Mouse (Mus musculus) forebrain, embryonic 16.5 days (tissue): ENCODE measurements around the gene 2510009E07Rik. TPM values are rescaled to one million over a fixed set of nuclear protein-coding genes. Genes with fewer than 3 reads are reported as not detected.

Experiments used
- ATAC-seq: fragments of 200-750 bp; cut with Nextera tagmentation; 2 replicates; pipeline ENCODE4 v1.8.0; 2017; ENCODE audit warnings: mild to moderate bottlenecking, moderate library complexity
- H3K27ac ChIP-seq: fragments of 300-500 bp; sonication (generic); 2 replicates; pipeline ENCODE4 v1.5.1; 2014; ENCODE audit warnings: low read length, control low read depth
- H3K27me3 ChIP-seq: fragments of 300-500 bp; sonication (generic); replicated peaks from 2 replicates; pipeline ENCODE4 v1.6.1; 2014; ENCODE audit warnings: low read length; ENCODE audit not compliant: control insufficient read depth, insufficient read depth
- H3K36me3 ChIP-seq: fragments of 300-500 bp; sonication (generic); 2 replicates; pipeline ENCODE4 v1.6.1; 2014; ENCODE audit not compliant: control insufficient read depth, insufficient read depth
- H3K4me1 ChIP-seq: fragments of 300-500 bp; sonication (generic); replicated peaks from 2 replicates; pipeline ENCODE4 v1.6.1; 2014; ENCODE audit warnings: low read length; ENCODE audit not compliant: control insufficient read depth, insufficient read depth
- H3K4me2 ChIP-seq: fragments of 300-500 bp; sonication (generic); 2 replicates; pipeline ENCODE4 v1.6.1; 2014; ENCODE audit warnings: mild to moderate bottlenecking, low read length, control low read depth
- H3K4me3 ChIP-seq: fragments of 300-500 bp; sonication (generic); replicated peaks from 2 replicates; pipeline ENCODE4 v1.5.1; 2014; ENCODE audit warnings: mild to moderate bottlenecking, low read length, control low read depth
- H3K9ac ChIP-seq: fragments of 300-500 bp; sonication (generic); replicated peaks from 2 replicates; pipeline ENCODE4 v1.6.1; 2014; ENCODE audit warnings: low read depth, low read length, control low read depth
- H3K9me3 ChIP-seq: fragments of 300-500 bp; sonication (generic); 2 replicates; pipeline ENCODE4 v1.6.1; 2016; ENCODE audit warnings: low read length; ENCODE audit not compliant: control insufficient read depth
- WGBS: fragments of 180-500 bp; shearing (Covaris S2); extraction: QIAGEN DNeasy Blood & Tissue Kit; methylation state at CpG from one replicate; pipeline ENCODE4 v1.1.7; 2014; 5-methylcytosine and 5-hydroxymethylcytosine counted together
- polyA plus RNA-seq: library from polyadenylated mRNA; unstranded; fragments of >200 nt; fragmentation: Nextera tagmentation; extraction: Ambion mirVana; gene quantifications from 2 replicates; pipeline ENCODE4 v1.2.1, GENCODE M21; 2015

The 2510009E07Rik gene
- polyA plus RNA-seq, 1 experiment from 2014 or later, result 43.0 TPM

- no peak overlapping the region for H3K27ac ChIP-seq
- no peak overlapping the region for H3K4me3 ChIP-seq
- peaks cover 6% of the 10 kb centered on the region; the same call in 1 of the 2 replicates for H3K4me1 ChIP-seq
- H3K9ac ChIP-seq, result no peak overlapping the region
- WGBS, result 63% methylated on average over 10 of the region's 10 CpGs
- no peaks in the 10 kb centered on the region for H3K9me3 ChIP-seq
- no peak for ATAC-seq
- H3K36me3 ChIP-seq, result no peaks in the 10 kb centered on the region
- no peaks in the 10 kb centered on the region for H3K27me3 ChIP-seq
- H3K4me2 ChIP-seq, result no peak overlapping the region
These were observed 86.1 kb downstream of the 2510009E07Rik start for GRCm38 (mm10) chr16:21608176-21608865.

- WGBS, result 88% methylated on average over 5 of the region's 5 CpGs
- no peak overlapping the region for H3K27ac ChIP-seq
- no peak overlapping the region for H3K4me3 ChIP-seq
- peaks cover 6% of the 10 kb centered on the region; the same call in 1 of the 2 replicates for H3K4me1 ChIP-seq
- no peak for ATAC-seq
- no peak overlapping the region for H3K9ac ChIP-seq
- no peaks in the 10 kb centered on the region for H3K27me3 ChIP-seq
- H3K36me3 ChIP-seq, result no peaks in the 10 kb centered on the region
- H3K9me3 ChIP-seq, result no peaks in the 10 kb centered on the region
- H3K4me2 ChIP-seq, result no peak overlapping the region
These were observed 86.8 kb downstream of the 2510009E07Rik start for GRCm38 (mm10) chr16:21607651-21608040.

GRCm38 (mm10) chr16:21607021-21607650 lies 87.3 kb downstream of the 2510009E07Rik start:
- WGBS, result 70% methylated on average over 8 of the region's 8 CpGs
- Histone ChIP-seq H3K4me2 (no peak overlapping the region), H3K9ac (no peak overlapping the region), H3K4me3 (no peak overlapping the region), H3K36me3 (no peaks in the 10 kb centered on the region), H3K27me3 (no peaks in the 10 kb centered on the region), H3K27ac (no peak overlapping the region), H3K4me1 (peaks cover 6% of the 10 kb centered on the region; the same call in 1 of the 2 replicates), H3K9me3 (no peaks in the 10 kb centered on the region)
- no peak for ATAC-seq

- Histone ChIP-seq H3K4me1 (peaks cover 6% of the 10 kb centered on the region; the same call in 1 of the 2 replicates), H3K36me3 (no peaks in the 10 kb centered on the region), H3K4me3 (no peak overlapping the region), H3K27me3 (no peaks in the 10 kb centered on the region), H3K9me3 (no peaks in the 10 kb centered on the region), H3K4me2 (no peak overlapping the region), H3K9ac (no peak overlapping the region), H3K27ac (no peak overlapping the region)
- WGBS, result 91% methylated on average over 6 of the region's 6 CpGs
- no peak for ATAC-seq
These were observed 88.0 kb downstream of the 2510009E07Rik start for GRCm38 (mm10) chr16:21606249-21607020.

- WGBS, result 89% methylated on average over 6 of the region's 6 CpGs
- H3K4me2 ChIP-seq, result no peak overlapping the region
- no peak overlapping the region for H3K4me3 ChIP-seq
- no peak for ATAC-seq
- no peaks in the 10 kb centered on the region for H3K27me3 ChIP-seq
- peaks cover 6% of the 10 kb centered on the region; the same call in 1 of the 2 replicates for H3K4me1 ChIP-seq
- H3K27ac ChIP-seq, result no peak overlapping the region
- H3K9ac ChIP-seq, result no peak overlapping the region
- H3K36me3 ChIP-seq, result no peaks in the 10 kb centered on the region
- no peaks in the 10 kb centered on the region for H3K9me3 ChIP-seq
These were observed 90.1 kb downstream of the 2510009E07Rik start for GRCm38 (mm10) chr16:21604354-21604753.

Other genes with a start within 250 kb of the 2510009E07Rik start
- gene Ehhadh, start 93.1 kb upstream of the 2510009E07Rik start, polyA plus RNA-seq, result 0.83 and 1.1 TPM in 2 replicates
- 5.6 and 5.7 TPM in 2 replicates for gene Map3k13, start 99.7 kb upstream of the 2510009E07Rik start, polyA plus RNA-seq